Mouse (Mus musculus) layer of hippocampus, adult 8-10 months (tissue): ENCODE measurements around the gene Selp. TPM values are rescaled to one million over a fixed set of nuclear protein-coding genes. Genes with fewer than 3 reads are reported as not detected.

Experiments
- DNase-seq, 2 experiments: peaks; one replicate each; pipeline ENCODE4 v3.0.0; 2022; ENCODE audit warnings: low spot score in 2 of 2
- total RNA-seq, 4 experiments: library from RNA; stranded (reverse); gene quantifications; 2 replicates each; pipeline ENCODE4 v1.2.4; 2022

Selp gene
- total RNA-seq, 4 experiments from 2014 or later: not detected

- no peak for DNase-seq
Observed at GRCm38 (mm10) chr1:164176856-164177255, 61.8 kb downstream of the Selp start.

GRCm38 (mm10) chr1:164178429-164178828 is 63.4 kb downstream of the Selp start:
- no peak for DNase-seq

GRCm38 (mm10) chr1:164184142-164184870 is 69.2 kb downstream of the Selp start:
- peak; percentile 34 to 60 for DNase-seq

- no peak for DNase-seq
Observed at GRCm38 (mm10) chr1:164184871-164185223, 69.8 kb downstream of the Selp start.

- DNase-seq: no peak
Observed at GRCm38 (mm10) chr1:164185316-164185715, 70.3 kb downstream of the Selp start.

- DNase-seq: no peak
Observed at GRCm38 (mm10) chr1:164187002-164187560, 72.0 kb downstream of the Selp start.

- DNase-seq: no peak
Observed at GRCm38 (mm10) chr1:164199551-164199950, 84.5 kb downstream of the Selp start.

Other genes with a start within 250 kb of the Selp start
- gene Scyl3, start 186.2 kb upstream of the Selp start, total RNA-seq: 10 to 100 TPM; 21.3 to 27.5 (median 25.5) TPM
- 1 to 10 TPM in 3 of 4 experiments, under 1 TPM in 1; 0.61 to 2.7 (median 1.0) TPM for gene BC055324, start 120.5 kb upstream of the Selp start, total RNA-seq
- 1 to 10 TPM; 5.2 to 8.6 (median 6.7) TPM for gene Mettl18, start 120.4 kb upstream of the Selp start, total RNA-seq
- under 1 TPM in 2 of 4 experiments, not detected in 2; 0.10 to 0.11 TPM for gene Sele, start 67.0 kb upstream of the Selp start, total RNA-seq
- gene Sell, start 53.3 kb upstream of the Selp start, total RNA-seq: under 1 TPM in 1 of 4 experiments, not detected in 3; 0.20 TPM
- gene F5, start 36.6 kb downstream of the Selp start, total RNA-seq: 1 to 10 TPM in 2 of 4 experiments, under 1 TPM in 2; 0.26 to 1.8 (median 0.95) TPM
- gene Slc19a2, start 133.8 kb downstream of the Selp start, total RNA-seq: 10 to 100 TPM; 13.8 to 16.1 (median 14.2) TPM
- gene Ccdc181, start 160.3 kb downstream of the Selp start, total RNA-seq: 10 to 100 TPM; 18.5 to 22.8 (median 22.0) TPM
- gene Nme7, start 188.9 kb downstream of the Selp start, total RNA-seq: 10 to 100 TPM; 25.4 to 31.7 (median 28.6) TPM
- gene Blzf1, start 192.2 kb downstream of the Selp start, total RNA-seq: 10 to 100 TPM; 21.5 to 24.6 (median 21.8) TPM